Comparison of ENCODE assay signal across 8 mouse cellular contexts in the genomic region with DNA sequence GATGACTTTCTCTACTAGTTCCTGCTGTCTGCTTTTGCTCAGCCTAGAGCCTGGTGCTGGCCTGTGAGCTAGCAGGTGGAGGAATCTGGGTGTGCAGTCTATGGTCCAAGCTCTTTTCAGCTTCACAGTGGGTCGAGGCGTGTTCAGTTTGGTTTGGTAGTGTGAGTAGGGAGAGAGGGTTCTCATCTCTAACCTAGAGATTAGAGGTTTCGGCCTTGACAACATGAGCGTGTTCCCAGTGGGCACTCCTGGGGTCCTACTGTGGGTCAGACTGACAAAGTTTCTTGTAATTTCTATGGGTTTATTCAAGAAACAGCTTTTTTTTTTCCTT. TPM values are rescaled to one million over a fixed set of nuclear protein-coding genes. Genes with fewer than 3 reads are reported as not detected.
A peak's percentile ranks its signal among the peaks of the same experiment; 100 is the strongest.
DNase-seq lines count a peak whose midpoint lies in the region; ATAC-seq and TF ChIP-seq lines count a peak whose summit lies in the region.

No protein-coding gene starts in this region.

- H3K27me3 ChIP-seq in kidney, embryonic 16.5 days (ENCODE audit: insufficient read depth, low read length), result peaks cover 11% of the 10 kb centered on the region
- 0 out of 2 replicates have a peak, but pooled peaks cover 5% of the 10 kb centered on the region for H3K27me3 ChIP-seq in embryonic facial prominence, embryonic 15.5 days
- H3K27me3 ChIP-seq in intestine, embryonic 14.5 days (replicated peaks; ENCODE audit: control insufficient read depth, insufficient read depth, low read length), result no peaks in the 10 kb centered on the region
- no peaks in the 10 kb centered on the region for H3K27me3 ChIP-seq in midbrain, postnatal 0 days (ENCODE audit: insufficient read depth, low read length)

- no peaks in the 10 kb centered on the region for H3K9me3 ChIP-seq in kidney, embryonic 16.5 days (ENCODE audit: low read length)
- no peaks in the 10 kb centered on the region for H3K9me3 ChIP-seq in embryonic facial prominence, embryonic 15.5 days (replicated peaks)
- H3K9me3 ChIP-seq in intestine, embryonic 14.5 days (ENCODE audit: control insufficient read depth, low read length), result no peaks in the 10 kb centered on the region
- no peaks in the 10 kb centered on the region for H3K9me3 ChIP-seq in midbrain, postnatal 0 days (ENCODE audit: low read length)

- H3K4me1 ChIP-seq in kidney, embryonic 16.5 days (ENCODE audit: insufficient read depth, low read length), result peaks cover 32% of the 10 kb centered on the region
- H3K4me1 ChIP-seq in embryonic facial prominence, embryonic 15.5 days, result peaks cover 38% of the 10 kb centered on the region
- peaks cover 24% of the 10 kb centered on the region for H3K4me1 ChIP-seq in intestine, embryonic 14.5 days (replicated peaks; ENCODE audit: control insufficient read depth, insufficient read depth, low read length)
- peaks cover 18% of the 10 kb centered on the region; the same call in 1 of the 2 replicates for H3K4me1 ChIP-seq in midbrain, postnatal 0 days (ENCODE audit: insufficient read depth, low read length)

- ATAC-seq in kidney, embryonic 16.5 days (ENCODE audit: low FRiP score, low TSS enrichment), result no peak
- no peak for ATAC-seq in embryonic facial prominence, embryonic 15.5 days (ENCODE audit: insufficient number of reproducible peaks, low FRiP score, low TSS enrichment, low read depth)
- no peak for ATAC-seq in intestine, embryonic 14.5 days (replicated peaks; ENCODE audit: low FRiP score, low TSS enrichment, low read depth)
- no peak for ATAC-seq in midbrain, postnatal 0 days (ENCODE audit: low FRiP score)

- 75% methylated on average over 4 of the region's 4 CpGs for WGBS in kidney, embryonic 16.5 days
- WGBS in embryonic facial prominence, embryonic 15.5 days, result 60% methylated on average over 4 of the region's 4 CpGs
- WGBS in intestine, embryonic 14.5 days, result 61% methylated on average over 4 of the region's 4 CpGs
- 76% methylated on average over 4 of the region's 4 CpGs for WGBS in midbrain, postnatal 0 days

- peak overlapping the region; percentile 90 for H3K4me2 ChIP-seq in kidney, embryonic 16.5 days (replicated peaks; ENCODE audit: low read depth, low read length)
- H3K4me2 ChIP-seq in embryonic facial prominence, embryonic 15.5 days (replicated peaks), result peak overlapping the region; percentile 75
- H3K4me2 ChIP-seq in intestine, embryonic 14.5 days (ENCODE audit: low read length), result peak overlapping the region; percentile 93
- peak overlapping the region; percentile 71 for H3K4me2 ChIP-seq in midbrain, postnatal 0 days (ENCODE audit: low read depth, low read length, poor library complexity, severe bottlenecking)

- H3K27ac ChIP-seq in kidney, embryonic 16.5 days (ENCODE audit: low read length), result peak overlapping the region; percentile 82
- H3K27ac ChIP-seq in embryonic facial prominence, embryonic 15.5 days (replicated peaks), result peak overlapping the region; percentile 30; the same call in 1 of the 2 replicates
- H3K27ac ChIP-seq in intestine, embryonic 14.5 days (ENCODE audit: low read depth), result peak overlapping the region; percentile 51; the same call in 1 of the 2 replicates
- H3K27ac ChIP-seq in midbrain, postnatal 0 days (ENCODE audit: low read depth, low read length), result 0 out of 2 replicates have a peak overlapping the region, but pooled peaks have one; percentile 19

- intact Hi-C loops in left cerebral cortex, postnatal 4 days (cut with DNase I), result loop anchor here (5.0 kb wide), 1 partner anchor 150 kb away; no protein-coding TSS in a partner anchor

- H3K36me3 ChIP-seq in kidney, embryonic 16.5 days (ENCODE audit: insufficient read depth, low read length), result no peaks in the 10 kb centered on the region
- H3K36me3 ChIP-seq in embryonic facial prominence, embryonic 15.5 days, result 0 out of 2 replicates have a peak, but pooled peaks cover 7% of the 10 kb centered on the region
- H3K36me3 ChIP-seq in intestine, embryonic 14.5 days (ENCODE audit: control insufficient read depth, insufficient read depth, low read length), result peaks cover 12% of the 10 kb centered on the region; the same call in 1 of the 2 replicates
- H3K36me3 ChIP-seq in midbrain, postnatal 0 days (ENCODE audit: insufficient read depth, low read length), result no peaks in the 10 kb centered on the region; the same call in 1 of the 2 replicates

- TF ChIP-seq CTCF in midbrain, postnatal 0 days (IDR thresholded peaks at IDR 0.05), result no peak

- peak overlapping the region; percentile 68 for H3K4me3 ChIP-seq in kidney, embryonic 16.5 days (ENCODE audit: low read length)
- H3K4me3 ChIP-seq in embryonic facial prominence, embryonic 15.5 days (replicated peaks), result peak overlapping the region; percentile 66
- peak overlapping the region; percentile 78 for H3K4me3 ChIP-seq in intestine, embryonic 14.5 days (ENCODE audit: low read depth, low read length)
- H3K4me3 ChIP-seq in midbrain, postnatal 0 days (ENCODE audit: low read depth, low read length), result peak overlapping the region; percentile 52

- no peak for DNase-seq in kidney, adult 18-20 months
- no peak for DNase-seq in intestine, embryonic 14.5 days (ENCODE audit: low spot score)
- no peak for DNase-seq in midbrain, postnatal 0 days (ENCODE audit: low spot score)
- no peak for DNase-seq in Muller cell, postnatal 12 days (ENCODE audit: inconsistent ontology term)
- DNase-seq in left cerebral cortex, postnatal 4 days, result no peak
- no peak for DNase-seq in gastrocnemius, adult 8-10 months (ENCODE audit: low spot score in 2 of 2)

- H3K9ac ChIP-seq in kidney, embryonic 16.5 days (replicated peaks; ENCODE audit: low read length), result peak overlapping the region; percentile 90
- no peak overlapping the region for H3K9ac ChIP-seq in embryonic facial prominence, embryonic 15.5 days
- peak overlapping the region; percentile 59; the same call in 1 of the 2 replicates for H3K9ac ChIP-seq in intestine, embryonic 14.5 days (ENCODE audit: low read length)
- no peak overlapping the region for H3K9ac ChIP-seq in midbrain, postnatal 0 days (replicated peaks; ENCODE audit: low read length, poor library complexity, severe bottlenecking)

RNA-seq across cellular contexts. Expression of gene Timp3, which starts 2.1 kb away (rescaled TPM):
- polyA plus RNA-seq in kidney, embryonic 16.5 days (2015; fragmentation: Nextera tagmentation; extraction: Ambion mirVana), result 114 TPM in 2 replicates
- polyA plus RNA-seq in embryonic facial prominence, embryonic 15.5 days (2015; fragmentation: Nextera tagmentation; extraction: Ambion mirVana), result 81.4 and 82.5 TPM in 2 replicates
- 58.4 and 68.4 TPM in 2 replicates for polyA plus RNA-seq in intestine, embryonic 14.5 days (2014; fragmentation: Nextera tagmentation; extraction: Ambion mirVana)
- 105 and 133 TPM in 2 replicates for total RNA-seq in midbrain, postnatal 0 days (2014; rRNA removed)
- 39.1 and 47.3 TPM in 2 replicates for polyA plus RNA-seq in midbrain, postnatal 0 days (2015; fragmentation: Nextera tagmentation; extraction: Ambion mirVana)
- 10 to 100 TPM; 40.2 to 42.6 TPM for total RNA-seq in left cerebral cortex, postnatal 4 days (2021)
- 10 to 100 TPM; 47.0 to 80.7 (median 56.9) TPM for total RNA-seq in gastrocnemius, adult 8-10 months (2022)

Comparison
In these comparisons a context has a peak if more than half of its experiments do, and no peak if none do; other contexts are left out.
1. H3K27ac ChIP-seq: peak in every context shown above with its lines; median percentile 82 in kidney, embryonic 16.5 days; 51 in intestine, embryonic 14.5 days; 30 in embryonic facial prominence, embryonic 15.5 days; 19 in midbrain, postnatal 0 days.
2. H3K9ac ChIP-seq: peak in kidney, embryonic 16.5 days (single experiment) and intestine, embryonic 14.5 days (single experiment); none in embryonic facial prominence, embryonic 15.5 days (single experiment) and midbrain, postnatal 0 days (single experiment).
3. Peak in every context shown above with its lines, with median percentiles within 50 percentile points of each other: H3K4me2 ChIP-seq and H3K4me3 ChIP-seq.